Mouse (Mus musculus) bone marrow macrophage, adult 2 months (primary cell): ENCODE data around the gene Hap1. TPM values are rescaled to one million over a fixed set of nuclear protein-coding genes. Genes with fewer than 3 reads are reported as not detected.

ENCODE experiments used
- H3K27ac ChIP-seq: 2 replicates; pipeline ENCODE4 v1.5.1; 2012; ENCODE audit warnings: low read depth, low read length; ENCODE audit not compliant: insufficient read depth
- H3K4me1 ChIP-seq: 2 replicates; pipeline ENCODE4 v1.6.1; 2012; ENCODE audit warnings: low read length; ENCODE audit not compliant: control insufficient read depth, insufficient read depth
- H3K4me3 ChIP-seq: 2 replicates; pipeline ENCODE4 v1.5.1; 2012; ENCODE audit warnings: mild to moderate bottlenecking, low read length, moderate library complexity; ENCODE audit not compliant: insufficient read depth
- CTCF ChIP-seq: IDR thresholded peaks from 2 replicates; pipeline ENCODE4 v1.5.1; 2012; ENCODE audit warnings: low read depth, mild to moderate bottlenecking, low read length, moderate library complexity
- POLR2A ChIP-seq: IDR thresholded peaks from 2 replicates; pipeline ENCODE4 v1.6.1; 2012; ENCODE audit warnings: mild to moderate bottlenecking, low read depth, low read length, borderline replicate concordance
- polyA plus RNA-seq: library from polyadenylated mRNA; stranded (reverse); fragments of >200 nt; gene quantifications from 2 replicates; pipeline ENCODE4 v1.2.4, GENCODE M21; 2012; ENCODE audit not compliant: missing spikeins, insufficient read depth, insufficient read length

Gene Hap1
- polyA plus RNA-seq, 1 experiment: 0.68 TPM

DNA sequence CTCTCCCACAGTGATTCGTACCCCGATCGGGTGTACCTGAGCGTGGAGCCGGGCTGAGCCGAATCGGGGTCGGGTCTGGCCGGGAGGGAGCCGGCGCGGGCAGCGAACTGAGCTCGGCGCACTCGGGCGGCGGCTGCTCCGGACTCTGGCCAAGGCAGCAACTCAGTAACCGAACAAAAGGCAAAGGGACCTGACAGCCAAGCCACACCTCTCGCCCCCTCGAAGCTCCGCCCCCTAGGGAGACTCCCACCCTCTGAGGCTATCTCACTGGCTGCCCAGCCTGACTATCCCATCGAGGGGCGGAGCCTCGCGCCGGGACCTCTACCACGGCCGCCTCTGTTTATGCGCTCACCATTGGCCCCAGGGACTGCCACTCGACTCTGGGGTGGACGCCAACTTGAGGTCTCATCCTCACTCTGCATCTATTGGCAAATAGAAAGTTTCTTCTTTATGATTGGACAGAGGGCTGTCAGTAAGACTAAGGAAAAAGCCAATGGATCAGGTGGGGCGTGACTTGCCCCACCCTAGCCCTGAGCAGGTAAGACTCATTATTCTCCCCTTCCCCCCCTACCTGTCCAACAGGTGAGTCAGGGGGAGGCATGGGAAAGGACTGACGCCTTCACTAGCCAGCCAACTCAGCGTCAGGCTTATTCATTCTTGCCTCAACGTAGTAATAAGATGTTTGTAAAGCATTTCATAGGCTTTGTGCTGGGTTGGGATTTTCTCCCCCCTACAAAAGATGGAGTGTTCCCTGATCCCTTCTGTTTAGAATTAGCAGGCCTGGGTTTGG lies 41.9 kb upstream of the Hap1 start, which contains the start of gene Jup:
Gene Jup, minus strand, starts transcription at position 164 of the 790 bp plus-strand sequence.
- H3K4me3 ChIP-seq: peak within 1 kb of the TSS; percentile 63
- no peak for TF ChIP-seq POLR2A
- TF ChIP-seq CTCF: 0 out of 2 replicates have a peak, but pooled peaks have one; percentile 2
- no peak within 1 kb of the TSS for H3K27ac ChIP-seq
- peaks cover 30% of the 10 kb centered on the region for H3K4me1 ChIP-seq

DNA sequence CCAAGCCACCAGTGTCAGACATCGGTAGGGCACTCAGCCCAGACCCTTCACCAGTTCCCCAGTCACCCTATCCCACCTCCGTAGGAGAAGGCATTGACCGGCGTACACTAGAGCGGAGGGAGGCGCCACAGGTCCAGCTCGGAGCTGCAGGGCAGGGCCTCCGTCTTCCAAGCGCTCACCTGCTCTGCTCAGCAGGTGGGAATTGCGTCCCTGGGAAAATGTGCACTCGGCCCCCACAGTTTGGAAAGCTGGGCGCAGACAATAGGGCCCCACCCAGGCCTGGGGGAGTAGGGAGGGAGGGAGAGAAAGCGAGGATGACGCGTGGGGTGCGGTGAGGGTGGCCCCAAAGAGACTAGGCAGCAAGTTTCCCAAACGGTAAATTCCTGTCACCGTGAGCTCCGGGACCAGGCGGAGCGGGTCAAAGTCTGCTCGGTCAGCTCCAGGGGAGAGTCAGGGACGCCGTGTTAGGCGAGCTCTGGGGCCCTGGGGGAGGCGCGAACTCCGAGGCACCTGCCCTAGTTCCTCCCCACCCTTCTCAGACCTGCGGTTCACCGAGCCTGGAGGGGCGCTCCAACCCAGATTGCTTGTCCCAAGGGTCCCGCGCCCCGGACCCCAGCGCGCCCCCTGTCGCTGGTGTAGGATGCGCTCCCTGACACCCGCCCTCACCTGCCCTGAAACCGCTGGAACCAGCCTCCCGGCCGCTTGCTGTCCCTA lies 41.1 kb upstream of the Hap1 start:
- Histone ChIP-seq H3K4me1 (peaks cover 30% of the 10 kb centered on the region), H3K4me3 (peak overlapping the region; percentile 63), H3K27ac (no peak overlapping the region)
- TF ChIP-seq CTCF (peak; percentile 5; the same call in 1 of the 2 replicates), POLR2A (no peak)

DNA sequence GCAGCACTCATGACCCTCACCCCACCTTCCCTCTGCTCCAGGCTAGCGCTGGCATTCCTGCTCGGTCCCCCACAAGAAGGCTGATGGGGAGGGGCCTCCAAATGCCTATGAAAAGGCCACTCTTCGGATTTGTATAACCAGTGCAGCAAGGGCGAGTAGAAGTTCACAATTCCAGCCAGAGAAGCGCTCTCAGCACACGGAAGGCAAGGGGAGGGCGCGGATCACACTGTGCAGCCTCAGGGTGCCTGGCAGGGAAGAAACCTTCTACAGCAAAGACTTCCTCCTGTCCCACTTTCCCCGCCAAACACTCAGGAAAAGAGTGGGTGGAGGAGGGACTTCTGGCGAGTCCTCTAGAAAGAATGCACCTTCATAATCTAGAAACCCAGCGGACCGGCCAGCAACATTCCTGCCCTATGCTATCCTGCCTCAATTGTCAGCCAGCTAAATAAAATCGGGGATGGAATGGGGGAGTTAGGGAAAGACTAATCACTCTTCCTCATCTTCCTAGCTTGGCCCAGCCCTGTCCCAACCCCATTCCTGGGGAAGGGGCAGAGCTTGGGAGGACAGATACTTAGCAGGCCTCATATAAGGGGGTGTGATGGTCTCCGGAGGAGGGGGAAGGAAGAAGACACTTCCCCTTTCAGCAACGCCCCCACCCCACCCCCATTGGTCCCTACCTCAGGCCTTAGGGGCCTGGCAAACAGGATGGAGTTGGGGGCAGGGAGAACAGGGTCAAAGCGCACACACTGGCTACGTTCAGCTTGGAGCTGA lies 40.1 kb upstream of the Hap1 start:
- TF ChIP-seq POLR2A: no peak
- TF ChIP-seq CTCF: no peak
- H3K27ac ChIP-seq: no peak overlapping the region
- no peak overlapping the region for H3K4me3 ChIP-seq
- H3K4me1 ChIP-seq: peaks cover 24% of the 10 kb centered on the region

DNA sequence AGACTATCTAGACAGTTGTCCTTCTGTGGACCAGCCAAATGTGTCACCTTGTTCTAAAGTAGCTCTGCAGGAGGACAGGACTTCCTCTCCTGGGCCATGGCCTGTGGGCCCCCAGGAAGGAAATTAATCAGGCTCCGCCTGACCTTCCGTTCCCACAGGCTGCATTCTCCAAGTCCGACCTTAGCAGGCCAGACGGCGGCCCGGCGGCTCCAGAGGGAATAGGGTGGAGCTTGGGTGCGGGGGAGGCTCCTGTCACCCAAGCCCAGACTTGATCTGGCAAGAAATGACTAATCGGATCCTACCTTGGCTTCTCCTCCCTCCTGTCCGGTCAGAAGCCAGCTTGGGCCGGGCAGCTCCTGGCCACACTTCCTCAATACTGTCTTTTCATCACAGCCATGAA lies 39.3 kb upstream of the Hap1 start:
- TF ChIP-seq POLR2A (no peak), CTCF (no peak)
- Histone ChIP-seq H3K27ac (no peak overlapping the region), H3K4me3 (peak overlapping the region; percentile 11; the same call in 1 of the 2 replicates), H3K4me1 (peaks cover 17% of the 10 kb centered on the region)

DNA sequence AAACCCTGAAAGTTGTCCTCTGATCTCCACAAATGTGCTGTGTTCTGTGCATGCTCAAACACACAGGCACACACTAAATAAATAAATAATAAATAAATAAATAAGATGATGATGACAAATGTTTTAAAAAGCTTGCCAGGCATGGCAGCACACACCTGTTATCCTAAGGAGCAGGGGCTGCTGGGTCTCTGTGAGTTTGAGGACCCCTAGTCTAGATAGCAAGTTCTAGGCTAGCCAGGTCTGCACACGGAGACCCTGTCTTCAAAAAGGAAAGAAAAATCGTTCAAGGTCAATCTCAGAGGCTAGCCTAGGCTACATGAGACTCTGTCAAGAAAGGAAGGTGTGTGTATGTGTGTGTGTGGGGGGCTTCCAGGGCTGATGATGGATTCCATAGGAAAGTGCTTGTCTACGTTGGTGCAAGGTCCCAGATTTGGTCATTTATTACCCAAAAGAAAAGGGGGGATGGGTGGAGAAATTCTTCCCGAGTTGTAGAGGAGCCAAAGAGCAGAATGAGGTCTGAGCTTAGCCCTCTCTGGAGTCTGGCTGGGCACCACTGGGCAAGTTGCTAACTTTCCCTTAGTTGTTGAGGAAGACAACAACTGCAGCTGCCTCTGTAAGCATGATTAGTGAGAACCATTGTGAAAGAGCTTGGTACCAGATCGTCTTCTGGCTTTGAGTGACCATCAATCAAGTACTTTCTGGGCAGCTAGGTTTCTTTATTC lies 38.6 kb upstream of the Hap1 start:
- H3K4me1 ChIP-seq: peaks cover 13% of the 10 kb centered on the region
- H3K4me3 ChIP-seq: no peak overlapping the region
- no peak overlapping the region for H3K27ac ChIP-seq
- TF ChIP-seq POLR2A (no peak), CTCF (no peak)

- H3K27ac ChIP-seq: no peak overlapping the region
- no peak overlapping the region for H3K4me3 ChIP-seq
- TF ChIP-seq CTCF: no peak
- no peak for TF ChIP-seq POLR2A
- H3K4me1 ChIP-seq: peaks cover 11% of the 10 kb centered on the region
These were observed 37.8 kb upstream of the Hap1 start for GRCm38 (mm10) chr11:100393733-100394132.

- TF ChIP-seq POLR2A: no peak
- TF ChIP-seq CTCF: no peak
- Histone ChIP-seq H3K27ac (no peak overlapping the region), H3K4me1 (peaks cover 15% of the 10 kb centered on the region), H3K4me3 (no peak overlapping the region)
These were observed 37.0 kb upstream of the Hap1 start for GRCm38 (mm10) chr11:100392958-100393357.

GRCm38 (mm10) chr11:100391884-100392345 lies 36.0 kb upstream of the Hap1 start:
- H3K4me3 ChIP-seq: no peak overlapping the region
- TF ChIP-seq CTCF (no peak), POLR2A (no peak)
- H3K4me1 ChIP-seq: peaks cover 15% of the 10 kb centered on the region
- no peak overlapping the region for H3K27ac ChIP-seq
